Mouse (Mus musculus): ENCODE measurements at regions not wholly inside any gene's neighbourhood (a gene's known extent, or its start where the extent isn't known, plus 50 kb on each side); places are given as distances from the start of the nearest gene placed in this dataset.
A peak's percentile ranks its signal among the peaks of the same experiment; 100 is the strongest.
"Not testable (repeated sequence)": the region's sequence is repeated elsewhere in the genome, so short reads cannot be mapped to it uniquely, and the experiment has no call there.

- peak; percentile 34 for DNase-seq (ENCODE audit: extremely low spot score, low spot score)
Observed at GRCm38 (mm10) chrX:50602881-50603280, 174.6 kb upstream of the Olfr1324 start.

- not testable (repeated sequence) for DNase-seq (ENCODE audit: extremely low spot score, low spot score)
Observed at GRCm38 (mm10) chrX:50602461-50602875, 174.2 kb upstream of the Olfr1324 start.

- DNase-seq (ENCODE audit: extremely low spot score, low spot score): peak; percentile 26
Observed at GRCm38 (mm10) chrX:50600262-50600661, 172.0 kb upstream of the Olfr1324 start.

GRCm38 (mm10) chrX:50599780-50600179 is 171.5 kb upstream of the Olfr1324 start:
- no peak for DNase-seq (ENCODE audit: extremely low spot score, low spot score)

GRCm38 (mm10) chrX:50597626-50598025 is 169.3 kb upstream of the Olfr1324 start:
- not testable (repeated sequence) for DNase-seq (ENCODE audit: extremely low spot score, low spot score)

- DNase-seq (ENCODE audit: extremely low spot score, low spot score): peak; percentile 38
Observed at GRCm38 (mm10) chrX:50597105-50597504, 168.8 kb upstream of the Olfr1324 start.

GRCm38 (mm10) chrX:50594976-50595375 is 166.7 kb upstream of the Olfr1324 start:
- not testable (repeated sequence) for DNase-seq (ENCODE audit: extremely low spot score, low spot score)

- no peak for DNase-seq (ENCODE audit: extremely low spot score, low spot score)
Observed at GRCm38 (mm10) chrX:50591477-50591876, 163.2 kb upstream of the Olfr1324 start.

- no peak for DNase-seq (ENCODE audit: extremely low spot score, low spot score)
Observed at GRCm38 (mm10) chrX:50590673-50591341, 162.5 kb upstream of the Olfr1324 start.

GRCm38 (mm10) chrX:50588892-50589291 is 160.6 kb upstream of the Olfr1324 start:
- no peak for DNase-seq (ENCODE audit: extremely low spot score, low spot score)

GRCm38 (mm10) chrX:50583741-50584580 is 155.7 kb upstream of the Olfr1324 start:
- DNase-seq (ENCODE audit: extremely low spot score, low spot score): no peak

GRCm38 (mm10) chrX:50580200-50580599 is 151.9 kb upstream of the Olfr1324 start:
- peak; percentile 31 for DNase-seq (ENCODE audit: extremely low spot score, low spot score)

GRCm38 (mm10) chrX:50576824-50577223 is 148.5 kb upstream of the Olfr1324 start:
- DNase-seq (ENCODE audit: extremely low spot score, low spot score): peak; percentile 45

- DNase-seq (ENCODE audit: extremely low spot score, low spot score): peak; percentile 34
Observed at GRCm38 (mm10) chrX:50572191-50573095, 144.1 kb upstream of the Olfr1324 start.

GRCm38 (mm10) chrX:50569087-50569486 is 140.8 kb upstream of the Olfr1324 start:
- DNase-seq (ENCODE audit: extremely low spot score, low spot score): no peak

GRCm38 (mm10) chrX:50566345-50566744 is 138.0 kb upstream of the Olfr1324 start:
- DNase-seq (ENCODE audit: extremely low spot score, low spot score): peak; percentile 31

- DNase-seq (ENCODE audit: extremely low spot score, low spot score): not testable (repeated sequence)
Observed at GRCm38 (mm10) chrX:50565031-50565430, 136.7 kb upstream of the Olfr1324 start.

- no peak for DNase-seq (ENCODE audit: extremely low spot score, low spot score)
Observed at GRCm38 (mm10) chrX:50560915-50561314, 132.6 kb upstream of the Olfr1324 start.

GRCm38 (mm10) chrX:50550297-50550696 is 122.0 kb upstream of the Olfr1324 start:
- DNase-seq (ENCODE audit: extremely low spot score, low spot score): no peak

- no peak for DNase-seq (ENCODE audit: extremely low spot score, low spot score)
Observed at GRCm38 (mm10) chrX:50549713-50550112, 121.4 kb upstream of the Olfr1324 start.

GRCm38 (mm10) chrX:50537785-50538159 is 109.5 kb upstream of the Olfr1324 start:
- DNase-seq (ENCODE audit: extremely low spot score, low spot score): not testable (repeated sequence)

Data from neural tube, embryonic 10.5 days (tissue).